Mouse (Mus musculus) forebrain, embryonic 13.5 days (tissue): Measurements from ENCODE around the gene Osbpl6. TPM values are rescaled to one million over a fixed set of nuclear protein-coding genes. Genes with fewer than 3 reads are reported as not detected.
A peak's percentile ranks its signal among the peaks of the same experiment; 100 is the strongest.

ENCODE experiments used
- ATAC-seq: fragments of 200-750 bp; cut with Nextera tagmentation; 2 replicates; pipeline ENCODE4 v1.8.0; 2017
- H3K27ac ChIP-seq: fragments of 300-500 bp; sonication (generic); 2 replicates; pipeline ENCODE4 v1.5.1; 2015; ENCODE audit warnings: inconsistent platforms, mild to moderate bottlenecking, moderate library complexity
- H3K27me3 ChIP-seq: fragments of 300-500 bp; sonication (generic); 2 replicates; pipeline ENCODE4 v1.6.1; 2015; ENCODE audit warnings: mild to moderate bottlenecking, inconsistent platforms
- H3K36me3 ChIP-seq: fragments of 300-500 bp; sonication (generic); 2 replicates; pipeline ENCODE4 v1.6.1; 2015; ENCODE audit warnings: mild to moderate bottlenecking, inconsistent platforms; ENCODE audit not compliant: poor library complexity, severe bottlenecking
- H3K4me1 ChIP-seq: fragments of 300-500 bp; sonication (generic); 2 replicates; pipeline ENCODE4 v1.6.1; 2015; ENCODE audit warnings: inconsistent platforms
- H3K4me2 ChIP-seq: fragments of 300-500 bp; sonication (generic); 2 replicates; pipeline ENCODE4 v1.6.1; 2015; ENCODE audit warnings: inconsistent platforms, mild to moderate bottlenecking, moderate library complexity
- H3K4me3 ChIP-seq: fragments of 300-500 bp; sonication (generic); 2 replicates; pipeline ENCODE4 v1.5.1; 2015; ENCODE audit warnings: mild to moderate bottlenecking, inconsistent platforms
- H3K9ac ChIP-seq: fragments of 300-500 bp; sonication (generic); 2 replicates; pipeline ENCODE4 v1.6.1; 2015; ENCODE audit warnings: mild to moderate bottlenecking, inconsistent platforms
- H3K9me3 ChIP-seq: fragments of 300-500 bp; sonication (generic); replicated peaks from 2 replicates; pipeline ENCODE4 v1.6.1; 2016; ENCODE audit warnings: inconsistent platforms
- WGBS: fragments of 180-500 bp; shearing (Covaris S2); methylation state at CpG from one replicate; pipeline ENCODE4 v1.1.7; 2015; 5-methylcytosine and 5-hydroxymethylcytosine counted together
- microRNA-seq: library from miRNA; unstranded; fragments of <30 nt; microRNA quantifications from one replicate; pipeline ENCODE4, GENCODE M21; 2016
- polyA plus RNA-seq: library from polyadenylated mRNA; unstranded; fragments of >200 nt; fragmentation: Nextera tagmentation; extraction: Ambion mirVana; gene quantifications from 2 replicates; pipeline ENCODE4 v1.2.1, GENCODE M21; 2015

Gene Osbpl6
- polyA plus RNA-seq, 1 experiment from 2014 or later = 15.6 TPM

GRCm38 (mm10) chr2:76631600-76631999, 225.3 kb downstream of the Osbpl6 start:
- Histone ChIP-seq H3K36me3 (peaks cover 93% of the 10 kb centered on the region), H3K9me3 (no peaks in the 10 kb centered on the region)
- 82% methylated on average over 4 of the region's 4 CpGs for WGBS

GRCm38 (mm10) chr2:76639637-76640036, 233.3 kb downstream of the Osbpl6 start:
- WGBS = 94% methylated on average over 2 of the region's 2 CpGs
- no peak overlapping the region for H3K4me3 ChIP-seq
- no peak for ATAC-seq
- H3K4me2 ChIP-seq = no peak overlapping the region
- H3K27me3 ChIP-seq = no peaks in the 10 kb centered on the region
- no peaks in the 10 kb centered on the region for H3K4me1 ChIP-seq
- H3K9me3 ChIP-seq = no peaks in the 10 kb centered on the region
- H3K27ac ChIP-seq = no peak overlapping the region
- no peak overlapping the region for H3K9ac ChIP-seq
- peaks cover 74% of the 10 kb centered on the region for H3K36me3 ChIP-seq

More at GRCm38 (mm10) chr2:76631600-76631999, 225.3 kb downstream of the Osbpl6 start:
- Histone ChIP-seq H3K4me1 (no peaks in the 10 kb centered on the region), H3K27me3 (no peaks in the 10 kb centered on the region), H3K4me3 (no peak overlapping the region), H3K9ac (no peak overlapping the region), H3K4me2 (no peak overlapping the region), H3K27ac (no peak overlapping the region)
- no peak for ATAC-seq

DNA sequence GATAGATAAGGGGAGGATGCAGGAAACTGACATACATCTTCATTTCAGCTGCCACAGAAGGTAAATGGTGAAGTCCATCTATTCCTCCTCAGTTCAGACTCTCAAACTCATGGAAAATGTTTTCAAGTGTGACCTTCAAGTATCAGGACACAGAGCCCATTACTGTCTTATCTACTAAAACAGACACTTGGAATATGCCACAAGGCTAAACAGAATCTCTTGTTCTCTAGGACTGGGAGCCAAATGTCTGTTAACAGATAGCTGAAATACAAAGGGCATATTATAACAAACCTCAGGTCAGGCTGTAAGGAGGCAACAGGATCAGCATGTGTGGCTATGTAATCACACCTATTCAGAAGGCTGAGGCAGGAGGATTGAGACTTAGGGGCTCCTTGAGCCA, 237.5 kb downstream of the Osbpl6 start:
- peaks cover 18% of the 10 kb centered on the region for H3K4me1 ChIP-seq
- no peaks in the 10 kb centered on the region for H3K9me3 ChIP-seq
- H3K27ac ChIP-seq = no peak overlapping the region
- peaks cover 40% of the 10 kb centered on the region for H3K36me3 ChIP-seq
- no peak overlapping the region for H3K4me2 ChIP-seq
- no peak overlapping the region for H3K9ac ChIP-seq
- no peak for ATAC-seq
- no peaks in the 10 kb centered on the region for H3K27me3 ChIP-seq
- H3K4me3 ChIP-seq = no peak overlapping the region

- Histone ChIP-seq H3K4me2 (peak overlapping the region; percentile 81), H3K9ac (peak overlapping the region; percentile 90), H3K27ac (peak overlapping the region; percentile 94), H3K36me3 (peaks cover 6% of the 10 kb centered on the region), H3K4me3 (peak overlapping the region; percentile 79), H3K4me1 (peaks cover 20% of the 10 kb centered on the region), H3K9me3 (no peaks in the 10 kb centered on the region), H3K27me3 (no peaks in the 10 kb centered on the region)
- WGBS = 2% methylated on average over 28 of the region's 32 CpGs
- ATAC-seq = peak; percentile 66
These were observed 241.1 kb downstream of the Osbpl6 start for GRCm38 (mm10) chr2:76647441-76647869.

DNA sequence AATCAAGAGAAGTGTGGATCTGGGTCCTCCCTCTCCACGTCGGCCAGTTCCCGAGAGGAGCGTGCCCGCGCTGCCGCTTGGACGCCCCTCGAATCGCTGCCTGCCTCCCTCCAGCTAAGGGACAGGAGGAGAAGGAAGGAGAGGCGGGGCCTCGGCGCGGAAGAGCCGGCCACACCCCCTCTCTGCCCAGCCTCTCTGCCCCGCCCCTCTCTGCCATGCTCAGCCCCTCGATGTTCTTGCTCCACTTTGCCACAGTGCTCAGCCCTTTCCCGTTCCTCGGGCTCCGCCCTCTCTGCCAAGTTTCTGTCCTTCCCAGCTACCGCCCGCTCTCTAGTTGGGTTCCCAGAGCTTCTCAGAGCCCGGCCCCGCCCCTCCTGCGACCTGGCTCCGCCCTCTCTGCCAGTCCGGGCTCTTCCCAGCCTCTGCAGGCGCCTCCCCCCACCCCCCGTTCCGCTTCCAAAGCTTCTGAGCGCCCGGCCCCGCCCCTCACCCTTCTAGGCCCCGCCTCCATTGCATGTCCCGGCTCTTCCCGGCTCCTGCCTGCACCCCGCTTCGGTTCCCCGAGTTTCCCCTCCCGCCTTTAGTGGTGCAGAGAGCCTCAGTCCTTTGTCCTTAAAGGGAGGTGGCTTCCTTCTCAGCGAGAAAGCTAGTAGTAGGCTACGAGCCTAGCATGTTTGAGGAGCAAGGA, 241.7 kb downstream of the Osbpl6 start, which contains the start of the genes Prkra and Pjvk:
Gene Prkra, minus strand, starts transcription at position 133 of the 688 bp plus-strand sequence.
Gene Pjvk, plus strand, starts transcription at position 594 of the 688 bp plus-strand sequence.
- ATAC-seq = peak; percentile 98
- peaks cover 20% of the 10 kb centered on the region for H3K4me1 ChIP-seq
- under 1% methylated on average over 39 of the region's 42 CpGs for WGBS
- H3K4me3 ChIP-seq = peak within 1 kb of the TSS; percentile 79
- H3K4me2 ChIP-seq = peak within 1 kb of the TSS; percentile 81
- peak within 1 kb of the TSS; percentile 94 for H3K27ac ChIP-seq
- no peaks in the 10 kb centered on the region for H3K9me3 ChIP-seq
- no peaks in the 10 kb centered on the region for H3K27me3 ChIP-seq
- H3K9ac ChIP-seq = peak within 1 kb of the TSS; percentile 90
- peaks cover 2% of the 10 kb centered on the region for H3K36me3 ChIP-seq

DNA sequence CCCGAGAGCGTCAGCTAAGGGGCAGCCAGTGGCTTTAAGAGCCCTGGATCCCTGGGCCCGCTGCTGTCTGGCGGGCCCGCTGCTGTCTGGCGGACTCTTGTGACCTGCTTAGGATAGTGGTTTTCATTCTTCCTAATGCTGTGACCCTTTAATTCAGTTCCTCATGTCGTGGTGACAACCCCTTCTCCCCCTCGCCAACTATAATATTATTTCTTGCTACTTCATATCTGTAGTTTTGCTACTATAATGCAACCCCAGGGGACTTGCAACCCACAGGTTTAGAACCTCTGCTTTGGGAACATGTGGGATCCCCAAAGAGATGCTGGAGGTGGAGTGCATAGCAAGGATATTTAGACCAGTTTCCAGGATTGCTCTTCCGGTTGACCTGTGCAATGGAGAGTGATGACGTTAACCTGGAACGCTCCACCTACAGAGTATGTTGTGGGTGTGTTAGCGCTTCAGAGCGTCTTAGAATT, 242.4 kb downstream of the Osbpl6 start:
- no peaks in the 10 kb centered on the region for H3K9me3 ChIP-seq
- peaks cover 20% of the 10 kb centered on the region for H3K4me1 ChIP-seq
- peak; percentile 30 for ATAC-seq
- H3K9ac ChIP-seq = peak overlapping the region; percentile 59
- peak overlapping the region; percentile 81 for H3K4me2 ChIP-seq
- no peaks in the 10 kb centered on the region for H3K27me3 ChIP-seq
- H3K4me3 ChIP-seq = peak overlapping the region; percentile 79
- WGBS = 33% methylated on average over 13 of the region's 13 CpGs
- no peaks in the 10 kb centered on the region for H3K36me3 ChIP-seq
- peak overlapping the region; percentile 94 for H3K27ac ChIP-seq

Small RNA genes lying within 50 kb of the gene (microRNA-seq; reads per million reads assigned to microRNA genes)
- not detected for gene Gm23164

Other genes with a start within 250 kb of the Osbpl6 start
- gene Pde11a, start 67.7 kb upstream of the Osbpl6 start, polyA plus RNA-seq = 0.21 and 0.31 TPM in 2 replicates
- gene Cyct, start 46.1 kb upstream of the Osbpl6 start, polyA plus RNA-seq = not detected in 2 replicates
- gene Rbm45, start 36.5 kb upstream of the Osbpl6 start, polyA plus RNA-seq = 22.5 and 24.8 TPM in 2 replicates
- gene Prkra, start 241.5 kb downstream of the Osbpl6 start, polyA plus RNA-seq = 95.0 and 99.3 TPM in 2 replicates
- 0.90 and 1.2 TPM in 2 replicates for gene Pjvk, start 242.0 kb downstream of the Osbpl6 start, polyA plus RNA-seq